Mouse (Mus musculus) heart, embryonic 14.5 days (tissue): ENCODE data around the gene Lcp1. TPM values are rescaled to one million over a fixed set of nuclear protein-coding genes. Genes with fewer than 3 reads are reported as not detected.

Source experiments
- ATAC-seq: fragments of 200-750 bp; cut with Nextera tagmentation; 2 replicates; pipeline ENCODE4 v1.8.0; 2017; ENCODE audit warnings: low read depth, moderate TSS enrichment; ENCODE audit not compliant: insufficient number of reproducible peaks, insufficient read depth, low FRiP score
- H3K27ac ChIP-seq, 2 experiments: fragments of 200-500 bp in 1 of 2; fragments of 300-500 bp in 1 of 2; sonication (generic) in 1 of 2; replicated peaks in 1 of 2; 2 replicates each; pipeline ENCODE4 v1.5.1; 2012 to 2014; ENCODE audit warnings: low read depth in 2 of 2, low read length in 2 of 2, control low read depth in 1 of 2, mild to moderate bottlenecking in 1 of 2, mixed read lengths in 1 of 2; ENCODE audit not compliant: control insufficient read depth in 1 of 2, insufficient read depth in 1 of 2
- H3K27me3 ChIP-seq: fragments of 300-500 bp; sonication (generic); 2 replicates; pipeline ENCODE4 v1.6.1; 2014; ENCODE audit warnings: mild to moderate bottlenecking, low read length, control low read depth; ENCODE audit not compliant: control insufficient read depth, insufficient read depth
- H3K36me3 ChIP-seq: fragments of 300-500 bp; sonication (generic); 2 replicates; pipeline ENCODE4 v1.6.1; 2014; ENCODE audit warnings: mild to moderate bottlenecking, control low read depth, low read length, mixed read lengths; ENCODE audit not compliant: control insufficient read depth, insufficient read depth
- H3K4me1 ChIP-seq, 2 experiments: fragments of 200-500 bp in 1 of 2; fragments of 300-500 bp in 1 of 2; sonication (generic) in 1 of 2; 2 replicates each; pipeline ENCODE4 v1.6.1; 2012 to 2014; ENCODE audit warnings: low read length in 2 of 2, control low read depth in 1 of 2, mixed read lengths in 1 of 2; ENCODE audit not compliant: control insufficient read depth in 2 of 2, insufficient read depth in 2 of 2
- H3K4me2 ChIP-seq: fragments of 300-500 bp; sonication (generic); 2 replicates; pipeline ENCODE4 v1.6.1; 2014; ENCODE audit warnings: mild to moderate bottlenecking, low read length
- H3K4me3 ChIP-seq, 2 experiments: fragments of 200-500 bp in 1 of 2; fragments of 300-500 bp in 1 of 2; sonication (generic) in 1 of 2; 2 replicates each; pipeline ENCODE4 v1.5.1; 2012 to 2014; ENCODE audit warnings: low read length in 2 of 2, mild to moderate bottlenecking in 2 of 2, control low read depth in 1 of 2, low read depth in 1 of 2, moderate library complexity in 1 of 2; ENCODE audit not compliant: control insufficient read depth in 1 of 2, insufficient read depth in 1 of 2
- H3K9ac ChIP-seq: fragments of 300-500 bp; sonication (generic); 2 replicates; pipeline ENCODE4 v1.6.1; 2014; ENCODE audit warnings: mild to moderate bottlenecking, low read length
- H3K9me3 ChIP-seq: fragments of 300-500 bp; sonication (generic); 2 replicates; pipeline ENCODE4 v1.6.1; 2016; ENCODE audit warnings: low read length, control low read depth; ENCODE audit not compliant: control insufficient read depth
- WGBS: fragments of 180-500 bp; shearing (Covaris S2); extraction: QIAGEN DNeasy Blood & Tissue Kit; methylation state at CpG from one replicate; pipeline ENCODE4 v1.1.7; 2014; 5-methylcytosine and 5-hydroxymethylcytosine counted together
- polyA plus RNA-seq: library from polyadenylated mRNA; unstranded; fragments of >200 nt; fragmentation: Nextera tagmentation; extraction: Ambion mirVana; gene quantifications from 2 replicates; pipeline ENCODE4 v1.2.1, GENCODE M21; 2014

The Lcp1 gene
- polyA plus RNA-seq, 1 experiment from 2014 or later, result 26.3 TPM

DNA sequence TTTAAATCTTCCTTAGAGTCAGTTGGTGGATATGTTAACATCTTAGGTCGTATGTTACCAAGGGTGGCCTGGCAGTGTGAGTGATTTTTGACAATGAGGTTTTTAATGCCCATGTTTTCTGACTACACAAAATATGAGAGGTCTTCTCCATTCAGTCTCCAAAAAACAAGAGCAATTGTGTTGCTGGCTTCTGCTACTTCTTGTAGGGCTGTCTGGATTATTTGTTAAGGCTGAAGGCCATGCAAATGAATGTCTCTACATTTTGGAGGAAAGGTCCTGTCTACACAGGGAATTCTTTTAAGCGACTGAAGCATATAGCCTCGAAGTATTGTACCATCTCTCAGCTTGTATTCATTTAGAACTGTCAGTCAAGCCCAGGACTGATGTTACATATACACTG lies 46.5 kb downstream of the Lcp1 start:
- no peak for ATAC-seq

DNA sequence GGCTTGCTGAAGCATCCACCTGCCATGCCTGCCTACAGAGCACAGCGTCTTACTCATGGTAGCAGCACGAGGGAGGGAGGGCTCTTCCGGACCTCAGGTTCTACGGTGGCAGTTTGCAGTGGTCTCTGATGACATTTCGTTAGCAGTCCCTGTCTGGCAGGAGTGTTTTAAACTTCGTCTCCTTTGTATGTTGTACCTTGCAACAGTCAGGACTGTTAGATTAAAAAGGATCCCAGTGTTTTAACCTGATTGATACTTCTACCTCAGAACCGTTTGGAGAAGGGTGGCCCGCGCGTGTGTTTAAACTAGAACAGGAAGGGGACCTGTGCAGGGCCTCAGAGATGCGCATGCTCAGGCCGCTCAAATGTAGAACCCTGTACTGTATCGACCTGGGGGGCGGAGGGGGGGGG lies 47.5 kb downstream of the Lcp1 start:
- Histone ChIP-seq H3K9me3 (no peaks in the 10 kb centered on the region), H3K36me3 (no peaks in the 10 kb centered on the region), H3K27me3 (no peaks in the 10 kb centered on the region), H3K4me3 (no peak overlapping the region), H3K9ac (no peak overlapping the region), H3K4me2 (no peak overlapping the region), H3K4me1 (peaks cover 2 to 4% of the 10 kb centered on the region in 2 experiments; a peak in 3 of 4 replicates), H3K27ac (no peak overlapping the region)
- no peak for ATAC-seq
- 79% methylated on average over 14 of the region's 14 CpGs for WGBS

More for the DNA sequence above, 46.5 kb downstream of the Lcp1 start:
- Histone ChIP-seq H3K36me3 (no peaks in the 10 kb centered on the region), H3K27ac (no peak overlapping the region), H3K4me1 (peaks cover 2 to 4% of the 10 kb centered on the region in 2 experiments; a peak in 3 of 4 replicates), H3K4me3 (no peak overlapping the region), H3K9me3 (no peaks in the 10 kb centered on the region), H3K4me2 (no peak overlapping the region), H3K27me3 (no peaks in the 10 kb centered on the region), H3K9ac (no peak overlapping the region)
- 80% methylated on average over 3 of the region's 3 CpGs for WGBS

DNA sequence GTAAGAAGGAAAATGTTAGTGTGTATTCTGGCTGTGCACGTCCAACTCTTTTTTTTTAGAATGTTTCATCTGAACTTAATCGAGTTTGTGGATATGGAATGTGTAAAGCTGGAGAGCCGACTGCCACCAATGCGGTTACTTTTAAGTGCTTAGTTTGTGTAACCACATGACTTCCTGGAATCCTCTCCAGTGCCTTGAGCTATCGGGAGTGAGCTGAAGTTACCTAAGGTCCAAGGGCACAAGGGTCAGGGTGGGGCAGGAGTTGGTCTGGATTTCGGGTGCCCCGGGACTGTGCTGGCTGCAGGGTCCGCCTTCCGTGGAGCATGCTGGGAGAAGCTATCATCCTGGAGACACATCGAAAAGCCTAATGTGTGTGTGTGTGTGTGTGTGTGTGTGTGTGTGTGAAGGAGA lies 47.9 kb downstream of the Lcp1 start:
- no peak overlapping the region for H3K9ac ChIP-seq
- no peaks in the 10 kb centered on the region for H3K36me3 ChIP-seq
- H3K4me1 ChIP-seq, result peaks cover 2 to 4% of the 10 kb centered on the region in 2 experiments; a peak in 3 of 4 replicates
- no peak overlapping the region for H3K27ac ChIP-seq
- H3K4me3 ChIP-seq, result no peak overlapping the region
- WGBS, result 63% methylated on average over 10 of the region's 10 CpGs
- no peak overlapping the region for H3K4me2 ChIP-seq
- ATAC-seq, result no peak
- no peaks in the 10 kb centered on the region for H3K9me3 ChIP-seq
- H3K27me3 ChIP-seq, result no peaks in the 10 kb centered on the region

DNA sequence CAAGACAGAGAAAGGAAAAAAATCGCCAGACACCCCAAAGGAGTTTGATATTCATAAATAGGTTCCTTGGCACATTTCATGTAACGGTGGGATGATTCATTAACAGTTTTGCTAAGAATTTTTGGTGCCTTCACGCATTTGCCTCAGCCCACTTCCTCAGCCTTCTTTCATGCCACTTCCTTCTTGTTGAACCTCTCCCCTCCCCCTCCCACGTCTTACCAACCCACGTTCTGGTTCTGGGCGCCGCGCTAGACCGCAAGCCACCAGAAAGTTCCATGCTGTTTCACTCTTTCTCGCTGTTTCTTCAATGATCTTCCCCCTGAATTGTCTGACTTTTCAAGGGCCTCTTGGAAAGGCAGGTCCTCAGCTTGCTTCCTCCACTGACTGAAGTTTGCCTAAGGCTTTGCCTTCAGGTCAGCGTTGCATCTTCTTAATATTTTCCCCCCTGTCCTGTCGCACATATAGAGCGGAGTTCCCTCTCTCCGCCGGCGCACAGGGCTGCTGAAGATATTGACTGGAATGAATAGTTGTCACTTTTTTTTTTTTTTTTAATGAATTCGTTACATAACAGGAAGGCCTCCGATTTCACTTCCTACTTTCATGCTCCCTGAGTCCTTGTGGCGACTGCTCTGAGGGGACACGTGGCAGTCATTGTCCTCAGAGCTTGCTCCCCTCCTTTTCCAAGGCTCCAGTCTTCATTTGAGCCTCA lies 48.5 kb downstream of the Lcp1 start:
- Histone ChIP-seq H3K27ac (no peak overlapping the region), H3K9me3 (no peaks in the 10 kb centered on the region), H3K4me3 (no peak overlapping the region), H3K27me3 (no peaks in the 10 kb centered on the region), H3K4me1 (peaks cover 2 to 4% of the 10 kb centered on the region in 2 experiments; a peak in 3 of 4 replicates), H3K36me3 (no peaks in the 10 kb centered on the region), H3K4me2 (no peak overlapping the region), H3K9ac (no peak overlapping the region)
- WGBS, result 81% methylated on average over 20 of the region's 20 CpGs
- no peak for ATAC-seq

DNA sequence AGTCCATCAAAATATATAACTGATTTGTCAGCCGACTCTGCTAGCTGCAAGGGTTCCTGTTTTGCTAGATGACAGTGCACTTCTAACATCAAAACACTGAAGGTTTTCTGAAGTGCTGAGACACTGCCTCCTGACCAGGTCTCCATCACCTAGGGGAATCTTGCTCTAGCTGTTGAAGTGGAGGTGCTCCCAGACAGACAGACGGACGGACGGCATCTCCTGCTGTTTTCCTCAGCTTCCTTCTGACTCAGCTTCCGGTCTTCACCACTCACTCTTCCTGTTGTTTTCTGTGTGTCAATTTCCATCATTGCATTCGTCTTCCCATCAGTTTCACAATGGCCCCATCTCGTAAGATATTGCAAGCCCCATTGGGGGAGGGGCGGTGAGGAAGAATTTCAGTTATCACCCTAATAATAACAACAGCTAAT lies 49.7 kb downstream of the Lcp1 start:
- Histone ChIP-seq H3K4me1 (peaks cover 2 to 4% of the 10 kb centered on the region in 2 experiments; a peak in 3 of 4 replicates), H3K9me3 (no peaks in the 10 kb centered on the region), H3K4me3 (no peak overlapping the region), H3K36me3 (no peaks in the 10 kb centered on the region), H3K4me2 (no peak overlapping the region), H3K27me3 (no peaks in the 10 kb centered on the region), H3K27ac (no peak overlapping the region), H3K9ac (no peak overlapping the region)
- 77% methylated on average over 8 of the region's 8 CpGs for WGBS
- no peak for ATAC-seq

DNA sequence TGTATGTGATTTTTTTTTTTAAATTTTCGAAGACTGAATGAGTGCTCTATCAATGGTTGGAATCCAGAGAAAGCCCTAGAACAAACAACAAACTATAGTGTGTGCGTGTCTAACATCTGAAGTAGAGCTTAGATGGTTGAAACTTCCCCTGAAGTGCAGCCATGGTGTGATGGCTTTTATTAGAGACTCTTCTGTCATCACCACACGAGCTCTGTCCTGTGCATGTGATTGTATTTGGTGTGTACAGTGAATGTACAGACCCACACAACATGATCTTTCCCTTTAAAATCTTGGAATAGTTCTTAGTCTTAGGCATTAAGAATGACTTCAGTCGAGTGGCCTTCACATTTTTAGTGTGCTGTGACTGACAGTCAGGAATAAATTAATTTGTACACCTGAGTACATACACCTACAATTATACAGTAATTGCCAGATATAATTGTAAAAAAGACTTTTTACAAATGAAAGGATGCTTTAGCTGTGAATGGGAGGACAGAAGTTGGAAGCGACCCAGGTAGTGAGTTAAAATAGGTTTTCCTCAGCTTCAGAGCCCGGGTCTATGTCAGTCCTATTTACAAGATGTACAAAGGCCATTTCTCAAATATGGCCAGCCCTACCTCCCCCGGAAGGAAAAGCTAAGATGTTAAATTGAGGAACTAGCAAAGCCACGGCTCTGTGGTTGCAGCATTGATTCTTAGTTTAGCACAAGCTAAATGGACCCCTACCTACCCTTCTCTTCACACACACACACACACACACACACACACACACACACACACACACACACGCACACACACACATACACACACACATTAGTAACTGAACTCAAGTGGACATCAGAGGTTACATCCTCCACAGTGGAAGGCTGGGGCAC lies 50.4 kb downstream of the Lcp1 start:
- no peak overlapping the region for H3K27ac ChIP-seq
- H3K36me3 ChIP-seq, result no peaks in the 10 kb centered on the region
- H3K9ac ChIP-seq, result no peak overlapping the region
- no peak overlapping the region for H3K4me3 ChIP-seq
- 78% methylated on average over 9 of the region's 9 CpGs for WGBS
- peaks cover 4 to 6% of the 10 kb centered on the region in 2 experiments for H3K4me1 ChIP-seq
- no peak for ATAC-seq
- H3K27me3 ChIP-seq, result no peaks in the 10 kb centered on the region
- no peak overlapping the region for H3K4me2 ChIP-seq
- H3K9me3 ChIP-seq, result no peaks in the 10 kb centered on the region

DNA sequence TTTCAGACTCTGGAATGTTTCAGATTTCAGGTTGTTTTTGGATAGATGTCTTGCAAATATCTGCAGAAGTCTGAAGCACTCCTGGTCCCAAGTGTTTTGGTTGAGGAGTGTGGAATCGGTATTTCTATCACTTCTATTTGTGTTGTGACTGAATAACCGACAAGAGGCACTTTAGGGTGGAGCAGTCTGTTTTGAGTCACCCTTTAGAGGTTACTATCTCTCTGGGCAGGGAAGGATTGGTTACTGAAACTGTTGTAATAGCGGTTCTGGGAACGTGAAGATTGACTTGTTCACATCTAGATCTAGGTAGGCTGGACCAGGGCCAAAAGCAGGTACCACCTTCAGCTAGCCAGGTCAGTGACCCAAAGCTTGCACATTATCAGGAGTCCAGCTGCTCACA lies 51.5 kb downstream of the Lcp1 start:
- 28% methylated on average over 4 of the region's 4 CpGs for WGBS
- no peak overlapping the region for H3K27ac ChIP-seq

More for the DNA sequence above, 51.5 kb downstream of the Lcp1 start:
- H3K4me1 ChIP-seq, result peaks cover 6 to 7% of the 10 kb centered on the region in 2 experiments
- ATAC-seq, result no peak
- H3K4me2 ChIP-seq, result no peak overlapping the region
- no peaks in the 10 kb centered on the region for H3K27me3 ChIP-seq
- H3K4me3 ChIP-seq, result no peak overlapping the region
- H3K9ac ChIP-seq, result no peak overlapping the region
- H3K9me3 ChIP-seq, result no peaks in the 10 kb centered on the region
- no peaks in the 10 kb centered on the region for H3K36me3 ChIP-seq
